Mouse (Mus musculus) adrenal gland, adult 8-10 months (tissue): Measurements from ENCODE around the gene Ralgapa2. TPM values are rescaled to one million over a fixed set of nuclear protein-coding genes. Genes with fewer than 3 reads are reported as not detected.

Source experiments
- DNase-seq: peaks from one replicate; pipeline ENCODE4 v3.0.0; 2022
- total RNA-seq, 4 experiments: library from RNA; stranded (reverse); gene quantifications; 2 replicates each; pipeline ENCODE4 v1.2.4; 2022

Gene Ralgapa2
- total RNA-seq, 4 experiments from 2014 or later = 17.8 to 27.6 (median 24.6) TPM

- DNase-seq = no peak
These were observed 292.4 kb downstream of the Ralgapa2 start for GRCm38 (mm10) chr2:146219791-146220190.

GRCm38 (mm10) chr2:146218881-146219535, 293.1 kb downstream of the Ralgapa2 start:
- no peak for DNase-seq

GRCm38 (mm10) chr2:146218161-146218691, 293.9 kb downstream of the Ralgapa2 start:
- DNase-seq = no peak

GRCm38 (mm10) chr2:146217227-146217980, 294.7 kb downstream of the Ralgapa2 start:
- DNase-seq = no peak

- no peak for DNase-seq
These were observed 295.8 kb downstream of the Ralgapa2 start for GRCm38 (mm10) chr2:146216111-146217064.

GRCm38 (mm10) chr2:146214715-146215114, 297.4 kb downstream of the Ralgapa2 start:
- no peak for DNase-seq

GRCm38 (mm10) chr2:146210968-146211367, 301.2 kb downstream of the Ralgapa2 start:
- DNase-seq = no peak

- DNase-seq = no peak
These were observed 314.2 kb downstream of the Ralgapa2 start for GRCm38 (mm10) chr2:146197947-146198346.

GRCm38 (mm10) chr2:146196126-146196525, 316.0 kb downstream of the Ralgapa2 start:
- DNase-seq = no peak
